Mouse (Mus musculus) heart, embryonic 14.5 days (tissue): ENCODE data around the gene Elovl7. TPM values are rescaled to one million over a fixed set of nuclear protein-coding genes. Genes with fewer than 3 reads are reported as not detected.

Experiments
- ATAC-seq: fragments of 200-750 bp; cut with Nextera tagmentation; 2 replicates; pipeline ENCODE4 v1.8.0; 2017; ENCODE audit warnings: low read depth, moderate TSS enrichment; ENCODE audit not compliant: insufficient number of reproducible peaks, insufficient read depth, low FRiP score
- H3K27ac ChIP-seq, 2 experiments: fragments of 200-500 bp in 1 of 2; fragments of 300-500 bp in 1 of 2; sonication (generic) in 1 of 2; replicated peaks in 1 of 2; 2 replicates each; pipeline ENCODE4 v1.5.1; 2012 to 2014; ENCODE audit warnings: low read depth in 2 of 2, low read length in 2 of 2, control low read depth in 1 of 2, mild to moderate bottlenecking in 1 of 2, mixed read lengths in 1 of 2; ENCODE audit not compliant: control insufficient read depth in 1 of 2, insufficient read depth in 1 of 2
- H3K27me3 ChIP-seq: fragments of 300-500 bp; sonication (generic); 2 replicates; pipeline ENCODE4 v1.6.1; 2014; ENCODE audit warnings: mild to moderate bottlenecking, low read length, control low read depth; ENCODE audit not compliant: control insufficient read depth, insufficient read depth
- H3K36me3 ChIP-seq: fragments of 300-500 bp; sonication (generic); 2 replicates; pipeline ENCODE4 v1.6.1; 2014; ENCODE audit warnings: mild to moderate bottlenecking, control low read depth, low read length, mixed read lengths; ENCODE audit not compliant: control insufficient read depth, insufficient read depth
- H3K4me1 ChIP-seq, 2 experiments: fragments of 200-500 bp in 1 of 2; fragments of 300-500 bp in 1 of 2; sonication (generic) in 1 of 2; 2 replicates each; pipeline ENCODE4 v1.6.1; 2012 to 2014; ENCODE audit warnings: low read length in 2 of 2, control low read depth in 1 of 2, mixed read lengths in 1 of 2; ENCODE audit not compliant: control insufficient read depth in 2 of 2, insufficient read depth in 2 of 2
- H3K4me2 ChIP-seq: fragments of 300-500 bp; sonication (generic); 2 replicates; pipeline ENCODE4 v1.6.1; 2014; ENCODE audit warnings: mild to moderate bottlenecking, low read length
- H3K4me3 ChIP-seq, 2 experiments: fragments of 200-500 bp in 1 of 2; fragments of 300-500 bp in 1 of 2; sonication (generic) in 1 of 2; 2 replicates each; pipeline ENCODE4 v1.5.1; 2012 to 2014; ENCODE audit warnings: low read length in 2 of 2, mild to moderate bottlenecking in 2 of 2, control low read depth in 1 of 2, low read depth in 1 of 2, moderate library complexity in 1 of 2; ENCODE audit not compliant: control insufficient read depth in 1 of 2, insufficient read depth in 1 of 2
- H3K9ac ChIP-seq: fragments of 300-500 bp; sonication (generic); 2 replicates; pipeline ENCODE4 v1.6.1; 2014; ENCODE audit warnings: mild to moderate bottlenecking, low read length
- H3K9me3 ChIP-seq: fragments of 300-500 bp; sonication (generic); 2 replicates; pipeline ENCODE4 v1.6.1; 2016; ENCODE audit warnings: low read length, control low read depth; ENCODE audit not compliant: control insufficient read depth
- WGBS: fragments of 180-500 bp; shearing (Covaris S2); extraction: QIAGEN DNeasy Blood & Tissue Kit; methylation state at CpG from one replicate; pipeline ENCODE4 v1.1.7; 2014; 5-methylcytosine and 5-hydroxymethylcytosine counted together
- polyA plus RNA-seq: library from polyadenylated mRNA; unstranded; fragments of >200 nt; fragmentation: Nextera tagmentation; extraction: Ambion mirVana; gene quantifications from 2 replicates; pipeline ENCODE4 v1.2.1, GENCODE M21; 2014

Elovl7 gene
- polyA plus RNA-seq, 1 experiment from 2014 or later, result 2.9 TPM

GRCm38 (mm10) chr13:108301411-108301810 lies 87.2 kb downstream of the Elovl7 start:
- 70% methylated on average over 7 of the region's 7 CpGs for WGBS
- no peak overlapping the region for H3K4me3 ChIP-seq
- no peak overlapping the region for H3K9ac ChIP-seq
- peaks cover 53% of the 10 kb centered on the region for H3K27me3 ChIP-seq
- no peaks in the 10 kb centered on the region for H3K9me3 ChIP-seq
- no peak overlapping the region for H3K4me2 ChIP-seq
- no peak overlapping the region for H3K27ac ChIP-seq
- no peaks in the 10 kb centered on the region for H3K36me3 ChIP-seq
- ATAC-seq, result no peak
- peaks cover 6 to 8% of the 10 kb centered on the region in 2 experiments for H3K4me1 ChIP-seq

- H3K4me1 ChIP-seq, result peaks cover 0 to 4% of the 10 kb centered on the region in 2 experiments; a peak in 3 of 4 replicates
- no peak overlapping the region for H3K4me2 ChIP-seq
- no peak overlapping the region for H3K9ac ChIP-seq
- H3K27ac ChIP-seq, result no peak overlapping the region
- peaks cover 63% of the 10 kb centered on the region for H3K27me3 ChIP-seq
- H3K36me3 ChIP-seq, result no peaks in the 10 kb centered on the region
- H3K4me3 ChIP-seq, result no peak overlapping the region
- ATAC-seq, result no peak
- WGBS, result 77% methylated on average over 7 of the region's 7 CpGs
- H3K9me3 ChIP-seq, result no peaks in the 10 kb centered on the region
Observed at GRCm38 (mm10) chr13:108302957-108303675, 88.9 kb downstream of the Elovl7 start.

- no peak overlapping the region for H3K27ac ChIP-seq
- no peaks in the 10 kb centered on the region for H3K36me3 ChIP-seq
- ATAC-seq, result no peak
- no peak overlapping the region for H3K4me2 ChIP-seq
- H3K9ac ChIP-seq, result no peak overlapping the region
- WGBS, result 27% methylated on average over 1 of the region's 1 CpGs
- H3K9me3 ChIP-seq, result no peaks in the 10 kb centered on the region
- peaks cover 0 to 4% of the 10 kb centered on the region in 2 experiments; a peak in 3 of 4 replicates for H3K4me1 ChIP-seq
- peaks cover 65% of the 10 kb centered on the region for H3K27me3 ChIP-seq
- no peak overlapping the region for H3K4me3 ChIP-seq
Observed at GRCm38 (mm10) chr13:108303841-108304240, 89.6 kb downstream of the Elovl7 start.

- Histone ChIP-seq H3K27ac (no peak overlapping the region), H3K9me3 (no peaks in the 10 kb centered on the region), H3K36me3 (no peaks in the 10 kb centered on the region), H3K4me3 (no peak overlapping the region), H3K4me2 (no peak overlapping the region), H3K27me3 (peaks cover 57% of the 10 kb centered on the region), H3K4me1 (peaks cover 0 to 4% of the 10 kb centered on the region in 2 experiments; a peak in 3 of 4 replicates), H3K9ac (no peak overlapping the region)
- WGBS, result 47% methylated on average over 2 of the region's 2 CpGs
- ATAC-seq, result no peak
Observed at GRCm38 (mm10) chr13:108304680-108305079, 90.5 kb downstream of the Elovl7 start.

GRCm38 (mm10) chr13:108315702-108316486 lies 101.7 kb downstream of the Elovl7 start, which contains the start of gene Depdc1b:
Depdc1b (plus strand) TSS chr13:108316332.
- peak within 1 kb of the TSS; percentile 74 for H3K9ac ChIP-seq
- H3K4me1 ChIP-seq, result peaks cover 0 to 4% of the 10 kb centered on the region in 2 experiments; a peak in 2 of 4 replicates
- H3K4me2 ChIP-seq, result peak within 1 kb of the TSS; percentile 96
- under 1% methylated on average over 48 of the region's 48 CpGs for WGBS
- peak; percentile 92 for ATAC-seq
- no peaks in the 10 kb centered on the region for H3K36me3 ChIP-seq
- H3K4me3 ChIP-seq, result peak within 1 kb of the TSS; percentile 64 to 69
- H3K27me3 ChIP-seq, result peaks cover 75% of the 10 kb centered on the region
- 0 out of 2 replicates have a peak, but pooled peaks cover 5% of the 10 kb centered on the region for H3K9me3 ChIP-seq
- H3K27ac ChIP-seq, result peak within 1 kb of the TSS; percentile 68; a peak in 3 of 4 replicates

GRCm38 (mm10) chr13:108316487-108316903 lies 102.3 kb downstream of the Elovl7 start:
- Histone ChIP-seq H3K4me2 (peak overlapping the region; percentile 96), H3K9me3 (0 out of 2 replicates have a peak, but pooled peaks cover 4% of the 10 kb centered on the region), H3K27ac (peak overlapping the region in 1 of 2 experiments; percentile 2; a peak in 1 of 4 replicates), H3K36me3 (no peaks in the 10 kb centered on the region), H3K27me3 (peaks cover 69% of the 10 kb centered on the region), H3K4me1 (peaks cover 0 to 4% of the 10 kb centered on the region in 2 experiments; a peak in 2 of 4 replicates), H3K9ac (peak overlapping the region; percentile 74), H3K4me3 (peak overlapping the region; percentile 64 to 69)
- WGBS, result under 1% methylated on average over 32 of the region's 32 CpGs
- peak; percentile 34 for ATAC-seq

GRCm38 (mm10) chr13:108317414-108317813 lies 103.2 kb downstream of the Elovl7 start:
- Histone ChIP-seq H3K9me3 (0 out of 2 replicates have a peak, but pooled peaks cover 4% of the 10 kb centered on the region), H3K27me3 (peaks cover 64% of the 10 kb centered on the region), H3K36me3 (no peaks in the 10 kb centered on the region), H3K4me1 (peaks cover 0 to 4% of the 10 kb centered on the region in 2 experiments; a peak in 2 of 4 replicates), H3K27ac (no peak overlapping the region), H3K9ac (no peak overlapping the region), H3K4me2 (peak overlapping the region; percentile 96), H3K4me3 (no peak overlapping the region)
- no peak for ATAC-seq
- WGBS, result 79% methylated on average over 2 of the region's 2 CpGs
